16 mouse cellular contexts compared by ENCODE assay signal in genomic region chr10:71353850-71354249, GRCm38 (mm10).
"Had no signal": no experiment of that assay in that cellular context is flagged by ENCODE, and none has a peak within 500 bp of the region (broad histone marks: within the 10 kb centered on the region; RNA-seq: fewer than 3 reads in every experiment).

No protein-coding gene starts in this region.

- H3K36me3 ChIP-seq: hindbrain, embryonic 15.5 days; midbrain, embryonic 12.5 days had no signal

- ATAC-seq: intestine, postnatal 0 days had no signal

- H3K9ac ChIP-seq: hindbrain, embryonic 15.5 days; limb, embryonic 12.5 days; limb, embryonic 15.5 days; liver, embryonic 13.5 days; midbrain, embryonic 12.5 days; stomach, embryonic 15.5 days had no signal

- DNase-seq: kidney, adult 2 months; kidney, postnatal 10 days; kidney, postnatal 4 days; left cerebral cortex, postnatal 4 days; liver, embryonic 13.5 days; right cerebral cortex, adult 18-20 months; right cerebral cortex, postnatal 25 days; spleen, adult 18-20 months; thymus, postnatal 25 days had no signal

- H3K4me2 ChIP-seq: hindbrain, embryonic 15.5 days; limb, embryonic 12.5 days; limb, embryonic 15.5 days; liver, embryonic 13.5 days; midbrain, embryonic 12.5 days; stomach, embryonic 15.5 days had no signal

- H3K9me3 ChIP-seq: hindbrain, embryonic 15.5 days; limb, embryonic 12.5 days; limb, embryonic 15.5 days; liver, embryonic 13.5 days; midbrain, embryonic 12.5 days; stomach, embryonic 15.5 days had no signal

- H3K27me3 ChIP-seq: hindbrain, embryonic 15.5 days; limb, embryonic 12.5 days; limb, embryonic 15.5 days; liver, embryonic 13.5 days; midbrain, embryonic 12.5 days; stomach, embryonic 15.5 days had no signal

- H3K27ac ChIP-seq: hindbrain, embryonic 15.5 days; limb, embryonic 12.5 days; limb, embryonic 15.5 days; liver, embryonic 13.5 days; macrophage; midbrain, embryonic 12.5 days; stomach, embryonic 15.5 days had no signal

- H3K4me3 ChIP-seq: hindbrain, embryonic 15.5 days; limb, embryonic 12.5 days; limb, embryonic 15.5 days; liver, embryonic 13.5 days; midbrain, embryonic 12.5 days; stomach, embryonic 15.5 days had no signal
